Mouse (Mus musculus): ENCODE measurements around the gene Rnf115. TPM values are rescaled to one million over a fixed set of nuclear protein-coding genes. Genes with fewer than 3 reads are reported as not detected.
A peak's percentile ranks its signal among the peaks of the same experiment; 100 is the strongest.

Gene Rnf115
- total RNA-seq, 1 experiment = 22.1 TPM

- Histone ChIP-seq H3K9me3 (ENCODE audit: control insufficient read depth, insufficient read depth, low read depth, low read length) (no peaks in the 10 kb centered on the region), H3K27ac (ENCODE audit: insufficient read depth, low read depth, low read length, poor library complexity, severe bottlenecking) (peak within 1 kb of the TSS; percentile 15; the same call in 1 of the 2 replicates), H3K4me1 (ENCODE audit: control insufficient read depth in 2 of 2, insufficient read depth in 2 of 2, low read length in 2 of 2, poor library complexity in 1 of 2) (peaks cover 14 to 20% of the 10 kb centered on the region in 2 experiments; a peak in 3 of 4 replicates), H3K36me3 (ENCODE audit: control insufficient read depth, insufficient read depth, low read length, poor library complexity, severe bottlenecking) (no peaks in the 10 kb centered on the region), H3K9ac (ENCODE audit: insufficient read depth, low read depth, low read length, poor library complexity, severe bottlenecking) (no peak within 1 kb of the TSS), H3K4me3 (ENCODE audit: insufficient read depth in 1 of 2, low read depth in 1 of 2, low read length in 2 of 2, poor library complexity in 1 of 2, severe bottlenecking in 1 of 2) (no peak within 1 kb of the TSS)
- TF ChIP-seq ZNF384 (IDR thresholded peaks at IDR 0.05; ENCODE audit: low read depth, low read length) = no peak
- TF ChIP-seq MAFK (IDR thresholded peaks at IDR 0.05; ENCODE audit: insufficient read depth, low read depth, low read length) = no peak
- TF ChIP-seq CHD2 (IDR thresholded peaks at IDR 0.05; ENCODE audit: low read depth, low read length) = no peak
- no peak for TF ChIP-seq HCFC1 (IDR thresholded peaks at IDR 0.05; ENCODE audit: borderline replicate concordance, insufficient read depth, low read length)
- TF ChIP-seq ZC3H11A (IDR thresholded peaks at IDR 0.05; ENCODE audit: borderline replicate concordance, low read depth, low read length) = no peak
- DNase-seq (ENCODE audit: low read depth, low spot score) = no peak
- in situ Hi-C loops (cut with MboI; ENCODE audit: low sequenced_read_pairs in 2 of 2, unreplicated experiment in 2 of 2) = no loop called here
These were observed 101.5 kb downstream of the Rnf115 start, which contains the start of the genes Pdzk1 and Cd160 for GRCm38 (mm10) chr3:96828984-96829383. Pdzk1 (plus strand) TSS chr3:96829284. Cd160 (minus strand) TSS chr3:96829351.

GRCm38 (mm10) chr3:96829856-96830255 is 102.4 kb downstream of the Rnf115 start:
- peaks cover 14 to 20% of the 10 kb centered on the region in 2 experiments; a peak in 3 of 4 replicates for H3K4me1 ChIP-seq (ENCODE audit: control insufficient read depth in 2 of 2, insufficient read depth in 2 of 2, low read length in 2 of 2, poor library complexity in 1 of 2)
- no peak overlapping the region for H3K27ac ChIP-seq (ENCODE audit: insufficient read depth, low read depth, low read length, poor library complexity, severe bottlenecking)
- in situ Hi-C loops (cut with MboI; ENCODE audit: low sequenced_read_pairs in 2 of 2, unreplicated experiment in 2 of 2) = no loop called here
- no peaks in the 10 kb centered on the region for H3K9me3 ChIP-seq (ENCODE audit: control insufficient read depth, insufficient read depth, low read depth, low read length)
- no peak overlapping the region for H3K4me3 ChIP-seq (ENCODE audit: insufficient read depth in 1 of 2, low read depth in 1 of 2, low read length in 2 of 2, poor library complexity in 1 of 2, severe bottlenecking in 1 of 2)
- no peaks in the 10 kb centered on the region for H3K36me3 ChIP-seq (ENCODE audit: control insufficient read depth, insufficient read depth, low read length, poor library complexity, severe bottlenecking)
- no peak overlapping the region for H3K9ac ChIP-seq (ENCODE audit: insufficient read depth, low read depth, low read length, poor library complexity, severe bottlenecking)
- no peak for DNase-seq (ENCODE audit: low read depth, low spot score)
- no peak for TF ChIP-seq ZNF384 (IDR thresholded peaks at IDR 0.05; ENCODE audit: low read depth, low read length)
- no peak for TF ChIP-seq ZC3H11A (IDR thresholded peaks at IDR 0.05; ENCODE audit: borderline replicate concordance, low read depth, low read length)
- no peak for TF ChIP-seq CHD2 (IDR thresholded peaks at IDR 0.05; ENCODE audit: low read depth, low read length)
- TF ChIP-seq MAFK (IDR thresholded peaks at IDR 0.05; ENCODE audit: insufficient read depth, low read depth, low read length) = no peak
- no peak for TF ChIP-seq HCFC1 (IDR thresholded peaks at IDR 0.05; ENCODE audit: borderline replicate concordance, insufficient read depth, low read length)

- DNase-seq (ENCODE audit: low read depth, low spot score) = no peak
- Histone ChIP-seq H3K36me3 (ENCODE audit: control insufficient read depth, insufficient read depth, low read length, poor library complexity, severe bottlenecking) (no peaks in the 10 kb centered on the region), H3K4me3 (ENCODE audit: insufficient read depth in 1 of 2, low read depth in 1 of 2, low read length in 2 of 2, poor library complexity in 1 of 2, severe bottlenecking in 1 of 2) (no peak overlapping the region), H3K4me1 (ENCODE audit: control insufficient read depth in 2 of 2, insufficient read depth in 2 of 2, low read length in 2 of 2, poor library complexity in 1 of 2) (peaks cover 14 to 20% of the 10 kb centered on the region in 2 experiments; a peak in 3 of 4 replicates), H3K27ac (ENCODE audit: insufficient read depth, low read depth, low read length, poor library complexity, severe bottlenecking) (no peak overlapping the region), H3K9me3 (ENCODE audit: control insufficient read depth, insufficient read depth, low read depth, low read length) (no peaks in the 10 kb centered on the region), H3K9ac (ENCODE audit: insufficient read depth, low read depth, low read length, poor library complexity, severe bottlenecking) (no peak overlapping the region)
- TF ChIP-seq MAFK (IDR thresholded peaks at IDR 0.05; ENCODE audit: insufficient read depth, low read depth, low read length) = no peak
- TF ChIP-seq HCFC1 (IDR thresholded peaks at IDR 0.05; ENCODE audit: borderline replicate concordance, insufficient read depth, low read length) = no peak
- TF ChIP-seq ZNF384 (IDR thresholded peaks at IDR 0.05; ENCODE audit: low read depth, low read length) = no peak
- TF ChIP-seq ZC3H11A (IDR thresholded peaks at IDR 0.05; ENCODE audit: borderline replicate concordance, low read depth, low read length) = no peak
- TF ChIP-seq CHD2 (IDR thresholded peaks at IDR 0.05; ENCODE audit: low read depth, low read length) = no peak
- in situ Hi-C loops (cut with MboI; ENCODE audit: low sequenced_read_pairs in 2 of 2, unreplicated experiment in 2 of 2) = no loop called here
These were observed 105.5 kb downstream of the Rnf115 start for GRCm38 (mm10) chr3:96832930-96833329.

- Histone ChIP-seq H3K4me3 (ENCODE audit: insufficient read depth in 1 of 2, low read depth in 1 of 2, low read length in 2 of 2, poor library complexity in 1 of 2, severe bottlenecking in 1 of 2) (no peak overlapping the region), H3K27ac (ENCODE audit: insufficient read depth, low read depth, low read length, poor library complexity, severe bottlenecking) (no peak overlapping the region), H3K9ac (ENCODE audit: insufficient read depth, low read depth, low read length, poor library complexity, severe bottlenecking) (no peak overlapping the region), H3K36me3 (ENCODE audit: control insufficient read depth, insufficient read depth, low read length, poor library complexity, severe bottlenecking) (no peaks in the 10 kb centered on the region), H3K9me3 (ENCODE audit: control insufficient read depth, insufficient read depth, low read depth, low read length) (no peaks in the 10 kb centered on the region), H3K4me1 (ENCODE audit: control insufficient read depth in 2 of 2, insufficient read depth in 2 of 2, low read length in 2 of 2, poor library complexity in 1 of 2) (peaks cover 9 to 12% of the 10 kb centered on the region in 2 experiments; a peak in 3 of 4 replicates)
- DNase-seq (ENCODE audit: low read depth, low spot score) = no peak
- in situ Hi-C loops (cut with MboI; ENCODE audit: low sequenced_read_pairs in 2 of 2, unreplicated experiment in 2 of 2) = no loop called here
- no peak for TF ChIP-seq ZC3H11A (IDR thresholded peaks at IDR 0.05; ENCODE audit: borderline replicate concordance, low read depth, low read length)
- TF ChIP-seq HCFC1 (IDR thresholded peaks at IDR 0.05; ENCODE audit: borderline replicate concordance, insufficient read depth, low read length) = no peak
- TF ChIP-seq CHD2 (IDR thresholded peaks at IDR 0.05; ENCODE audit: low read depth, low read length) = no peak
- no peak for TF ChIP-seq MAFK (IDR thresholded peaks at IDR 0.05; ENCODE audit: insufficient read depth, low read depth, low read length)
- TF ChIP-seq ZNF384 (IDR thresholded peaks at IDR 0.05; ENCODE audit: low read depth, low read length) = no peak
These were observed 107.3 kb downstream of the Rnf115 start for GRCm38 (mm10) chr3:96834587-96835348.

Measured in ES-E14 (cell line).